Mouse (Mus musculus): Measurements from ENCODE around the gene Epha4.

The Epha4 gene

GRCm38 (mm10) chr1:77512431-77513195 is 2.3 kb downstream of the Epha4 start:
- DNase-seq (ENCODE audit: extremely low read depth, low read depth, low spot score) = no peak

GRCm38 (mm10) chr1:77512059-77512407 is 2.9 kb downstream of the Epha4 start:
- no peak for DNase-seq (ENCODE audit: extremely low read depth, low read depth, low spot score)

GRCm38 (mm10) chr1:77511372-77512058 is 3.4 kb downstream of the Epha4 start:
- no peak for DNase-seq (ENCODE audit: extremely low read depth, low read depth, low spot score)

- no peak for DNase-seq (ENCODE audit: extremely low read depth, low read depth, low spot score)
Observed at GRCm38 (mm10) chr1:77510623-77511022, 4.3 kb downstream of the Epha4 start.

GRCm38 (mm10) chr1:77506856-77507200 is 8.1 kb downstream of the Epha4 start:
- no peak for DNase-seq (ENCODE audit: extremely low read depth, low read depth, low spot score)

GRCm38 (mm10) chr1:77506038-77506855 is 8.6 kb downstream of the Epha4 start:
- DNase-seq (ENCODE audit: extremely low read depth, low read depth, low spot score) = no peak

GRCm38 (mm10) chr1:77505263-77505662 is 9.6 kb downstream of the Epha4 start:
- DNase-seq (ENCODE audit: extremely low read depth, low read depth, low spot score) = no peak

- DNase-seq (ENCODE audit: extremely low read depth, low read depth, low spot score) = no peak
Observed at GRCm38 (mm10) chr1:77504813-77505212, 10.1 kb downstream of the Epha4 start.

- DNase-seq (ENCODE audit: extremely low read depth, low read depth, low spot score) = no peak
Observed at GRCm38 (mm10) chr1:77503711-77504181, 11.1 kb downstream of the Epha4 start.

- no peak for DNase-seq (ENCODE audit: extremely low read depth, low read depth, low spot score)
Observed at GRCm38 (mm10) chr1:77502554-77503119, 12.3 kb downstream of the Epha4 start.

GRCm38 (mm10) chr1:77501363-77501933 is 13.4 kb downstream of the Epha4 start:
- DNase-seq (ENCODE audit: extremely low read depth, low read depth, low spot score) = no peak

- no peak for DNase-seq (ENCODE audit: extremely low read depth, low read depth, low spot score)
Observed at GRCm38 (mm10) chr1:77497506-77497905, 17.4 kb downstream of the Epha4 start.

- no peak for DNase-seq (ENCODE audit: extremely low read depth, low read depth, low spot score)
Observed at GRCm38 (mm10) chr1:77496468-77497181, 18.3 kb downstream of the Epha4 start.

GRCm38 (mm10) chr1:77495790-77496158 is 19.1 kb downstream of the Epha4 start:
- DNase-seq (ENCODE audit: extremely low read depth, low read depth, low spot score) = no peak

- no peak for DNase-seq (ENCODE audit: extremely low read depth, low read depth, low spot score)
Observed at GRCm38 (mm10) chr1:77495030-77495789, 19.7 kb downstream of the Epha4 start.

- no peak for DNase-seq (ENCODE audit: extremely low read depth, low read depth, low spot score)
Observed at GRCm38 (mm10) chr1:77493841-77494635, 20.9 kb downstream of the Epha4 start.

- DNase-seq (ENCODE audit: extremely low read depth, low read depth, low spot score) = no peak
Observed at GRCm38 (mm10) chr1:77490166-77490565, 24.7 kb downstream of the Epha4 start.

- DNase-seq (ENCODE audit: extremely low read depth, low read depth, low spot score) = no peak
Observed at GRCm38 (mm10) chr1:77489387-77489786, 25.5 kb downstream of the Epha4 start.
